Mouse (Mus musculus) naive thymus-derived CD4-positive, alpha-beta T cell, adult 5 months (primary cell): ENCODE data around the gene Lpar3. TPM values are rescaled to one million over a fixed set of nuclear protein-coding genes. Genes with fewer than 3 reads are reported as not detected.

ENCODE experiments used
- polyA plus RNA-seq: library from polyadenylated mRNA; unstranded; fragments of 100-300 nt; shearing (Covaris generic); gene quantifications from one replicate; pipeline ENCODE4 v1.2.1, GENCODE M21; 2017

Lpar3 gene
- polyA plus RNA-seq = not detected

GRCm38 (mm10) chr3:146220776-146221486 is at the start of gene Lpar3:
Gene Lpar3, plus strand, starts transcription at chr3:146220963.

Other genes starting within 250 kb of the Lpar3 start
- gene Syde2, start 233.1 kb upstream of the Lpar3 start, polyA plus RNA-seq = 1.5 TPM
- gene Wdr63, start 112.8 kb upstream of the Lpar3 start, polyA plus RNA-seq = not detected
- gene Mcoln3, start 103.5 kb upstream of the Lpar3 start, polyA plus RNA-seq = 1.2 TPM
- 2.4 TPM for gene Mcoln2, start 71.1 kb upstream of the Lpar3 start, polyA plus RNA-seq
- 4.4 TPM for gene Ssx2ip, start 183.7 kb downstream of the Lpar3 start, polyA plus RNA-seq
- 3.4 TPM for gene Ctbs, start 228.8 kb downstream of the Lpar3 start, polyA plus RNA-seq